Mouse (Mus musculus): ENCODE results near the gene Stox2.

Stox2 gene

DNA sequence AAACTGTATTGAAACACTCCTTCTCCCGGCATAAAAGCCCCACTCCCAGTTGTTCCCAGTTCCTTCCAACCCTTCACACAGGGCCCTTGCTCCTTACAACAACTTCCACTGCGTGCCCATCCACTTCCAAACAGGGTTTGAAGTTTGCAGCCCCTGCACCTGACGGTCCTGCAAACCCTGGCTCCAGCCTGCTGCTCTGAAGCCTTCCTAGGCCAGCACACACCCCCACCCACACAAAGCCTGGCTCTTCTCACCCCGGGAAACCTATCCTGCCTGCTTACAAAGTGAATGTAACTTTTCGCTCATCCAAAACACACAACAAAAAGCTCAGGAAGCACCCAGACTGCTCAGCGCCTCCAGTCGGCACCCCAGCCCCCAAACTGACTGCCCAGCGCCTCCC, 37.1 kb downstream of the Stox2 start:
- no peak for DNase-seq (ENCODE audit: low spot score in 2 of 2)

DNA sequence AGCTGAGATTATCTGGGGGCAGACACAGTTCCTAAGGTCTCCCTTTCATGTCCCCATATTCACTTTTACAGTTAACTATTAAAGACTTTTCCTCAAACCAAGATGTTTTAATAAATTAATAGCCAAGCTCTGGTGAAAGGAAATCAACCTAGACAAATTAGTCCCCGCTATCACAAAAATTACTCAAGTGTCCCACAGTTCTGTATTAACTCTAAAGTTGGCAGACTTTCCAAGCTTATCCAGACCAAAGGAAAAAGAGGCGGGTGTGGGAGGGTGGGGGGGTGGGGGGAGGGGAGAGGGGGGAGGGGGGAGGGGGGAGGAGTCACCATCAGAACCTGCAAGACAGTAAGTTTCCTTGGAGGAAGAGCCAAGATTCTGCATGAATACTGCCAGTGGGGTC, 41.3 kb downstream of the Stox2 start:
- DNase-seq (ENCODE audit: low spot score in 2 of 2) = no peak

DNA sequence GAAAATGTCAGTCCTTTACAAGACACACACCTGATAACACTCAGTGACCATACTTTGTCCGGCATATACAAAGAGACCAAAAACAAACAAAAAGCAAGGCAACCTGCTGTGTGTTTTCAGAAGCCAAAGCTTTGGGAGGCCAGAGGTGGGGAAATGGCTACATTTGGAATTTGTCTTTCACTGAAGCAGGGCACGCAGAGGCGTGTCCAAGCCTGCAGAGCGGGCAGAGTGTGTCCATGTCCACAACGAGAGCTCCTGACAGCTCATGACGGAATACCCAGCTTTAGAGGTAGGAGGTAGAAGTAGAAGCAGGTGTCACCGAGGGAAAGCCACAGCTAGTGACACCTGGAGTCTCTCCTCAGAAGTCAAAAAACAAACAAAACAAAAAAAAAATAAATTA, 53.2 kb downstream of the Stox2 start:
- DNase-seq (ENCODE audit: low spot score in 2 of 2) = no peak

DNA sequence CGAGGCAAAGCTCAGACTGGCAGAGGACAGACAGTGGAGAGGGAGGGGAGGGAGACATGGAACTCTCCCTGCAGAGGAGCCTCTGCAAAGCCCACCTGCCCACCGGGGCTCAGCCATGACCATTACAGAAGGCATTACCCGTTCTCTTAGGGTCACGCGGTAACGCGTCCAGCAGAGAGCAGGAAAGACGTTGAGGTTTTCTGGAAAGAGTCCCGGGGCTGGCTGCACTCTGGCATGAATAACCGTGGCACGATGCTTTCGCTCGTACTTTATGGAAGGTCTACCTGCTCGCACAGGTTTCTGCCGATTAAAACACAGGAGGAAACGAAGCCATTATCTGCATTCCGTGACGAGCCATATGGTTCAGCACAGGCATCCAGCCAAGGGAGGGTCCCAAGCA, 53.9 kb downstream of the Stox2 start:
- DNase-seq (ENCODE audit: low spot score in 2 of 2) = no peak

DNA sequence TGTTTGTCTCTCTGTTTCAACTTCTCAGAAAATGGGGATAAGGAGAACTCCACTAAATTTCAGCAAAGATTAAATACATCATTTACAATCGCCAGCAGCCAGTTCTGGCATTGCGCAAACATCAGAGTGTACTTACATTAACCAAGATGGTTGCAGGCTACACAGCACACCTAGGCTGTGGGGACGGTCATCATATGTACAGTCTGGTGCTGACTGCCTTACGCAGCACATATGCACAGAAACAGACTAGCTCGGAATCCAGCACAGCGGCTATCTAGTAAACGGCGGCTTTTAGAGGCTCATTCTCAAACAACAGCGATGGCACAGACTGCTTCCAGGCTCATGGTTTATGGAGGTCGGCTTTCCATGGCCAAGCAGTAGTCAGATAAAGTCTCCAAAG, 54.3 kb downstream of the Stox2 start:
- DNase-seq (ENCODE audit: low spot score in 2 of 2) = no peak

DNA sequence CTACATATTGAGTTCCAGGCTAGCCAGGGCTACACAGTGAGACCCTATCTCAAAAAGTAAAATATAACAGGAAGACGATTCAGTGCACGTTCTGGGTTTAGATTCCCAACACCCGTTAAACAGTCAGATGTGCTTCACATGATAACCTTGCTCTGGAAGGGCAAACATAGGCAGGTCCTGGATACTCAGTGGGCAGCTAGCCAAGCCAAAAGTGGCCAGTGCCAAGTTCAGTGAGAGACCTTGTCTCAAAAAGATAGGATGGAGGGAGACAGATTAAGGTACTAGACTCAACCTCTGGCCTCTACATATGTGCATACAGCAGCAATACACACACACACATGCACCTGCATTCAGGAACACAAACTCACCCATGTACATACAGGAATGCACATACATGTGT, 56.7 kb downstream of the Stox2 start:
- no peak for DNase-seq (ENCODE audit: low spot score in 2 of 2)

DNA sequence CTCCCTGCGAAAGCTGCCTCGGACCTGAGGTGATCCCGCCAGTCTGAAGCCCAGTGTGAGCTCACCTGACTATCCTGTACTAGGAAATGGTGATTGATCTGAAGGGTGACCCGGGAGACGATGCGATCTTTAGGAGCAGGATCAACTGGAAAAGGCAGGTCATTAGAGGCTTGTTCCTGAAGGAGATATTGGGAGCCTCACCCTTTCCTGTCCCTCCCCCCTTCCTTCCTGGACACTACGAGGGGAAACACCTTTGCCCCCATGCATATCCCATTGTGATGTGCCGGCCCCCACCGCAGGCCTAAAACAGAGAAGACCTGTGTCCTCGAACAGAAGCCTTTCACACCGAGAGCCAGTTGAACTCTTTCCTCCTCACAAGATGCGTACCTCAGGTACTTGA, 58.0 kb downstream of the Stox2 start:
- no peak for DNase-seq (ENCODE audit: low spot score in 2 of 2)

DNA sequence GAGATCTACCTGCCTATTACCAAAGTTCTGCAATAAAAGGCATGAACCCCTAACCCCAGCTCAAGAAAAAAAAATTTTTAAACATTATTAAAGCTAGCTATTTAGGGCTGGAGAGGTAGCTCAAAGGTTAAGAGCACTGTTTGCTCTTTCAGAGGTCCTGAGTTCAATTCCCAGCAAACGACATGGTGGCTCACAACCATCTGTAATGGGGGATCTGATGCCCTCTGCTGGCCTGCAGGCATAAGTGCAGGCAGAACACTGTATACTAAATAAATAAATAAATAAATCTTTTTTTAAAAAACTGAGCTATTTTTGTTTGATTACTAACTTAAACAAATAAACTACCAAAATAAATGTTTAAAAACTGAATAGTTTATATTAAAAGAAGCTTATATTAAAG, 60.4 kb downstream of the Stox2 start:
- DNase-seq (ENCODE audit: low spot score in 2 of 2) = no peak

DNA sequence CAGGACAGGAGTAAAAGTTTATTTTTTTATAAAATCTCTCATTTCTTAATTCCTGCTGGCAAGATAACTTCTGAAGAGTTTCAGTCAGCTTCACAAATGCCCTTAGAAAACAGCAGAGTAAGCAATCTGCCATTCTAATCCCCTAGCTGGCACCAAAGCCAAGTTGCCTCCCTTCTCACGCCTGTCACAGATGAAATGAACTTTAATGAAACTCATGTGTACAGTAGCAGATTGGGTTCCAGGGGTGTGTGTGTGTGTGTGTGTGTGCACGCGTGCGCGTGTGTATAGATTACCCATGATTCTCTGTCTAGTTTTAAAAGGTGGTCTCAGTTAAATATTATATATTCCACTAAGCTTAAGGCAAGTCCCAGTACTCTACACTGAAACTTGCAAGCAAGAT, 62.0 kb downstream of the Stox2 start:
- no peak for DNase-seq (ENCODE audit: low spot score in 2 of 2)

DNA sequence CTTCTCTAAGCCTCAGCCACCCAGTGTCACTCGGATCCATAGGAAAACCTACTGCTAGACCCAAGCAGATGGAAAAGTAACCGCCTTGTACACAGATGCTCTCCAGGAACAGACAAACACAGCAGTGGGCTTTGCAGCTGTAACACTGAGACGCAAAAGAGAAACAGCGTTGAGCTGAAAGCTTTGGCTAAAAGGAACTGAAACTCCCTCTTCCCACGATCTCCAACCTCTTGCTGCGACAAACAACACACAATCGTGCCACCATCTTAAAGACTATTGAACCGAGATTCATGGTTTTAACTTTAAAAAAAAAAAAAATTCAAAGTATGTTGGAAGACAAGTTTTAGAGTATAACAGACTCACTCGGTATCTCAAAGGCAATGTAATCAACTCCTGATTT, 62.5 kb downstream of the Stox2 start:
- DNase-seq (ENCODE audit: low spot score in 2 of 2) = no peak

DNA sequence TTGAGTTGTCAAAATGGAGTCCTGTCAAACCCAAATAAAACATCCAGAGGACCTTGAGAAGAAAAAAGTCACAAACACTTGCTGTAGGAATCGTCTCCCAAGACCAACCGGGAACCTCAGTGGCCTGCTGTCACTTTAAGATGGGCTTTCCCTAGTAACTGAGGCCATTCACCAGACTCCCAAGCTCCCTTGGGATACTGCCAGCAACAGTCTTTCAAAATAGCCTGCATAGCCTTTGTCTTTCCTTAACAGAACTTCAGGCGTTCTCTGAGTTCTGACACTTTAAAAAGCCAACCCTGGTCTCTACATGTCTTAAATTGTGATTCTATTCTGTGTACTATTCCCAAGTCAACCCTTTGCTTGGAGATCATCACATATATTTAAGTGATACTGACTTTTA, 64.9 kb downstream of the Stox2 start:
- no peak for DNase-seq (ENCODE audit: low spot score in 2 of 2)

DNA sequence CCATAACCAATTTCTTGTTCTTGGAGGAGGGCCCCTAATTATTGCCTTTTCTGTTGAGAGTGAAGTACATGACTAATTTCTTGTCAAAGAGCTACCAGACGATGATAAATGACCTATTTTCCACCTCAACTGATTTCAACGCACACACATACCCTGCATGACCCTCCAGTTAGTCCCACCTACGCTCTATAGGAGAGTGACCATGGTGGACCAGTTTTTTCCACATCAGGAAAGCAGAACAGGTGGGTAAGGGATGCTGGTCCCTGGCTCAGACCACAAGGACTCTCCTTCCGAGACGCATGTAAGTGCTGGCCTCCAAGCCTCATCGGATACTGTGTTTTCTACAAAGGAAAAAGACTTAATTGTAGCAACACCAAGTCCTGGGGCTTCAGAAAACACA, 65.4 kb downstream of the Stox2 start:
- DNase-seq (ENCODE audit: low spot score in 2 of 2) = no peak

DNA sequence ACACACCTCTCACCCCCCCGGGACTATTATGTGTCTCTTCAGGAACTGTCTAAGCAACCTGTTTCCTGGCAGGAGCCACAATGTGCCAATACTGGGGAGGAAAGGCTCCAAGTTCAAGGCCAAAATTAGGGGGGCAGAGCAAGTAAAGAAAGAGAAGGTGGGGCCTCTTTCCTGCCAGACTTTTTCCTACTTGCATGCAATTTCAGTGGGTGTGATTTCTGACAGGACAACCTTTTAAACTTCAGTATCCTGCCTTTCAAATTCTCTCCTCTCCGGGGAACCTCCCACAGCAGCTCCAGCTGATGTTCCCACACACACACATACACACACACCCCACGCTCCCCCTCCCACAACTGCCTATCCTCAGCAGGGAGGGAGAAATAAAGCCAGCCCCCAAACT, 66.1 kb downstream of the Stox2 start:
- DNase-seq (ENCODE audit: low spot score in 2 of 2) = no peak

DNA sequence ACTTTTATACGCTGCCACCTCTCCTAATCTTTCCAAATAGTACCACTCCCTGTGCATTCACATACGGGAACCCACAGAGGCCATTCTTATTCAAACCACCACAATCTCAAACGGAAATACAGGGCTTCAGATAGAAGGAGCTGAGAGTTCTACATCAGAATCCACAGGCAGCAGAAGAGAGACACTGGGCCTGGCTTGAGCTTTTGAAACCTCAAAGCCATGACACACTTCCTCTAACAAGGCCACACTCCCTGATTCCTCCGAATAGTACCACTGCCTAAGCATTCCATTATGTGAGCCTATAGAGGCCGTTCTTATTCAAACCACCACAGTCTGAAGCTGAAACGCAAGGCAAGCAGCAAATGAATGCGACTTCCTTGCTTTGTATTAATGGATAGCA, 69.5 kb downstream of the Stox2 start:
- no peak for DNase-seq (ENCODE audit: low spot score in 2 of 2)

DNA sequence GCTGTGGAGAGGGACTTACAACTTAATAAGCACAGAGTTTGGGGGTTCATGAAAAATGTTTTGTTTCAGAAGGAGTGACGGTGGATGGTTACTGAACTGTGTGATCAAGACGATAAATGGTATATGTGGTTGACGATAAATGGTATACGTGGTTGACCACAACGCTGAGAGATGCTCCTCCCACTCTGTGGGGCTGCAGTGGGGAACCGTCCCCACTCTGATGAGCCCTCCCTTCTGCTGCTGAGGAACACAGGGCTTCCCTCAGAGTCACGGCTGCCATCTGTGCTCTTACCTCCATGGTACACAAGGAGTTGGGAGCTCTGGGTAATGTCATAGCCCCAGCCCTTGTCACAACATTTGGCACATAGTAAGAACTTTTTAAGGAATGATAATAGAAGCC, 72.4 kb downstream of the Stox2 start:
- no peak for DNase-seq (ENCODE audit: low spot score in 2 of 2)

DNA sequence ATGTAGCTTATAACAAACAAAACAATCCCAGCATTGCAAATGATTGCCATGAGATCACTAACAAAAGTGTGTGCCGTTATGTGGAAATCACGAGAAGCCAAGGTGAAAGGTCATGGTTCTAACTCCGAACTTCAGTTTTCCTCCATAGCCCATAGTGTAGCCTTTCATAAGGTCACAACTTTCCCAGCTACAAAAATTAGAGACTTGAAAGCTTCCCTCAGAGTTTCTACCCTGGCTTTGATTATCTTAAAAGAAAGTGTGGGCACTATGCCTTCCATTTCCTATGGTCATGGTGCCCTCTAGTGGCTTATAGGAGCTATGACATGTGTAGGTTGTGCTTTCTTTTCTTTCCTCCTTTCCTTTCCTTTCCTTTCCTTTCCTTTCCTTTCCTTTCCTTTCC, 74.6 kb downstream of the Stox2 start:
- DNase-seq (ENCODE audit: low spot score in 2 of 2) = no peak

DNA sequence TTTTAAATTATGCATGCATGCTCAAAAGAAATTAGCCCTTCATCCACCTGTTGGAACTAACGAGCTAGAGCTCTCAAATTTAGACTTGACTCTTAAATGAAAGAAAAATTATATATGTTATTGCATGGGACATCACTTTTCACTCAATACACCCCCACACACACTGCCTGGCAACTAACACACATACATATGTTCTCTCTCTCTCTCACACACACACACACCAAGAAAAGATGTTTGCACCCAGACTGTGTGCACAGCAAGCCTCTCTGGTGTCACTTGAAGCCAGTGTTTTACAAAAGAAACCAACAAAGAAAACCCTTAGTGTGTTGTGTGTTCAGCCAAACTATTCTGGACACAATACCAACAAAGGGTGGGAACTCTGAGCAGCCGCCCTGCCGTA, 75.1 kb downstream of the Stox2 start:
- no peak for DNase-seq (ENCODE audit: low spot score in 2 of 2)

DNA sequence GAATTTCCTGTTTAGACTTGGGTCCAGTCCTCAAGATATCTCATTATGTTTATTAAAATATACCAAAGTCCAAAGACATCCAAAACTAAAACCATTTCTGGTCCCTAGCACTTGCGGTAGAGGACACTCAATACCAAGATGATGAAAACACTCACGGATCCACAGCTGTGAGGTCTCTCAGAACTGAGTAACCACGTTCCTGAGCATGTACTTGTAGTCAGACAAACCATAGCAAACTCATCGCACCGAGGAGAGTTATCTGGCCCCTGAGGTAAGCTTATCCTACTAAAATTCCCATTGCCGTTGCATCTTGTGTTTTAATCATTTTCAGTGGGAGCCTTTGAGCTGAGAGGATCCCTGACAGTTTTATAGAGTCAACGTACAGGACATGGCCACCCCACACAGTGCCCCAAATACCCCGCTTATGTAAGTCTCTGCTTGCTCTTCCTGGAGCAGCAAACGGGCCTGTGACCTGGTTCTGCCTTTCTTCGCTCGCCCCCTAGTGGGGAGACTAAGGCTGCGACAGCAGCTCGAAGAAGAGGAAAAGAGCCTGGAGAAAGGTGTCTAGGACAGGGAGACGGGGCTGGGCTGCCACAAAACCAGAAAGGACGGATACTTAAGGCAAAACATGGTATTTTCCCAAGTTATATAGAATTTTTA, 75.6 kb downstream of the Stox2 start:
- peak; percentile 31 to 77 for DNase-seq (ENCODE audit: low spot score in 2 of 2)

DNA sequence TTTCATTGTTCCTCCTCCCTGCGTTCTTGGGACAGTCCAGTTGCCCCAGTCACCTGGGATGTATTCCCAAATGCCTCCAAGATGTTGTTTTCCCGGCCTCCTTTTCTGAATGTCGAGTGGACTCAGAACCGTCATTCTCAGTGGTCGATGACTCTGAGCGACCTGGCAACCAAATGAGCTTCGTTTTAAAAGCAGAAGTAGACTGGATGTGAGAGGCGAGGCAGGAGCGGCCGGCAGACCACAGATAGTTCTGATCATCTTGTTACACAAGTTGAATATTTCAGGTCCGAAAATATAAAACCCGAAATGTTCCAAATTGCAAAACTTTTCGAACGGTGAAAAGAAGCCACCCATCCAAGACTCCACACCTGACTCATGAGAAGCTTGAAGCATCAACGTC, 76.2 kb downstream of the Stox2 start:
- DNase-seq (ENCODE audit: low spot score in 2 of 2) = no peak

DNA sequence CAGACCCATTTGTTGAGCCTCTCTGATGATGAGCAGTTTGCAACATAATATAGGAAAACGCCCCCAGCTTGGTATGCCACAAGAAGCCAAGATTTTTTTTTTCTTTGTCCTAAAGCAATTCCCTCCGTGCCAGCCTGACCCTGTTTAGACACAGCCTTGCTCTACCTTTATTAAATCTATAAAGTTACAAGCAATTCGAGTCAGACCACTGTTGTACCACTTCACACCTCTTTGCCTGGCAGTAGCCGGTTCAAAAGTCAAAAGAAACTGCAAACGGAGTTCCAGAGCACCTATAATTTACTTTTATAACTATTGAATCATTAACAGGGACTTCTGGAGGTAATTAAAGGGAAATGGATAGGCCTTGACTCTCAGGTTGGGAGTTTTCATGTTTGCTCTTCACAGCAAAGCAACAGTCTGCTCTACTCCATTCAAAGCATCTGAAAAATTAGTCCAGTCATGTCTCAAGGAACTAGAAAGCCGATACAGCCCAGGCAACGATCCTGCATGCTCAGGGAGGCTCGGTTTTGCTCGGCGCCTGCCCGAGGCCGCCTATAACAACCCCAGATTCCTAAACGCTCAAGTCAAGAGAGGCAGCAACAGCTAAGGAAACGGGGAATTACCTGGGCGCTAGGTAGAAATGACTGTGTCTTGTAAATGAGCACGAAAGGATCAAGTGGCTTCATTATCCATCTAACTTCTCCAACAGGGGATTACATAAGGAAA, 77.0 kb downstream of the Stox2 start:
- DNase-seq (ENCODE audit: low spot score in 2 of 2) = no peak

DNA sequence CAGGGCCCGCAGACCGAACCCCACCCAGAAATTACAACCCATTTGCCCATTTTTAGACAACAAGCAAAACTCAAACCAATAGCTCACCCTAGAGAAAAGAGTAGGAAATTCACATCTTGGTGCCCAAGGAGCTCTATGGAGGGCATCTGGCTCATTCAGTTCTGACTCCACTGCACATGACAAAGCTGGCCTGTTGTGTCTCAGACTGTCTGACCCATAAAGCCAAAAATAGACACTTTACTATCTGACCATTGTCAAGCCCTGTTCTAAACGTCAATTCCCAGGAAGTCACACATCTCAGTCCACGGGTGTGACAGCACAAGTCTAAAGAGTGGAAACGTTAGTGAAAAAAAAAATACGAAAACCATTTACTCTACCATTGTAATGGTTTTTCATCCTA, 79.1 kb downstream of the Stox2 start:
- no peak for DNase-seq (ENCODE audit: low spot score in 2 of 2)

DNA sequence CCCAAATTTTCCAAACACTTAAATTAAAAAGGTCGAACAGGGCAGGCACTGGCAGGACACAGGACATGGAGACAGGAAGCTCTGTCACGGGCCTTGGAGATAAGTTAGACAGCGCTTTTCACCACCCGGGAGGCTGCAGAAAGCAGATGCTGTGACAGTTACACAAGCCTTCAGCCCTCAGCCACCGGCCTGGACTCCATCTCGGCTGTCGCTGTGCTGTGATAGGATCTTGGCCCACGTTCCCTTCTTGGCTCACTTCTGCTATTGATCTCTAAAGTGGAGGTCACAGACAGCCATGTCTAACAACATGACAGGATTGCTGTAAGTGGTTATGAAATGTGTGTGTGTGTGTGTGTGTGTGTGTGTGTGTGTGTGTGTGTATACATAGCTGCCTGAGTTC, 82.9 kb downstream of the Stox2 start:
- no peak for DNase-seq (ENCODE audit: low spot score in 2 of 2)

DNA sequence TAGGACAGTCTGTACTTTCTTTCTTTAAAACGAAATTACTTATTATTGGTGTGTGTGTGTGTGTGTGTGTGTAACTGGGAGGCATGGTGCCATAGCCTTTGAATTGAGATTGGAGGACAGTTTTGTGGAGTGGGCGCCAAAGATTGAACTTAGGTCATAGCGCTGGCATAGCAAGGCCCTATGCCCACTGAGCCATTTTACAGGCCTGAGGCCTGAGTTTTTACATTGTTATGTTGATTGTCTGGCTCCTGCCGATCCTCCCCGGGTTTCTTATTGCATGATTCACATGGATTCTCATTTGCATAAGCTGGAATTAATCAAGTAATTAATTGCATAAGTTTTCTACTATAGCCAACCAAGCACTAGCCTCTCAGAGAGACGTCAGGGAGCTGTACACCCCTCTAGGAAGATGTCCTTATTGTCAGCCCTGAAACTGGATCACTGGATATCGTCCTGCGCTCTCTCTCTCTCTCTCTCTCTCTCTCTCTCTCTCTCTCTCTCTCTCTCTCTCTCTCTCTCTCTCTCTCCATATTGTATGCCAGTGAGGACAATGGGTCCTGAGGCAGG, 90.7 kb downstream of the Stox2 start:
- no peak for DNase-seq (ENCODE audit: low spot score in 2 of 2)
